Mouse (Mus musculus) urinary bladder, postnatal 14 days (tissue): ENCODE data around the gene Kcnd3.

ENCODE experiments used
- DNase-seq: peaks from one replicate; pipeline ENCODE4 v3.0.0; 2021; ENCODE audit warnings: low spot score

Kcnd3 gene

GRCm38 (mm10) chr3:105457657-105458056 is 5.5 kb downstream of the Kcnd3 start:
- no peak for DNase-seq

- no peak for DNase-seq
These were observed 14.4 kb downstream of the Kcnd3 start for GRCm38 (mm10) chr3:105466538-105466937.

DNA sequence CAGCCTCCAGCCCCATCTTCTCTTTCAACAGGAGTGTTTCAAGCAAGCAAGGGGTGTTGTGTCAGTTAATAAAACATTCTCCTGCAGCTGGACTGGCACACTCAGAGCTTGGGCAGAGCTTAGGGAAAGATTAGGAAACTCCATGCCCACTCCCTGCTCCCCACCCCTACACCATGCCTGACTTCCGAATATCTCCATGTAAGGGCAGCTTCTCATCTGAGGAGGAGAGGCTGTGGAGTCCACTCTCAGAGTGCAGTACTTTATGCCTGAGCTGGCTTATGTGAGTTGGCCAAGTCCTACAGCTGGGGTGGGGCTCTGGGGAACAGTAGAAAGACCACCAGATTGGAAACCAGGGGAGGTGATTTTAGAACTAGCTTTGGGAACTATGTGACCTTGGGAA is 20.4 kb downstream of the Kcnd3 start:
- no peak for DNase-seq

GRCm38 (mm10) chr3:105476408-105476807 is 24.3 kb downstream of the Kcnd3 start:
- DNase-seq, result no peak

- DNase-seq, result no peak
These were observed 26.7 kb downstream of the Kcnd3 start for GRCm38 (mm10) chr3:105478876-105479275.

GRCm38 (mm10) chr3:105481419-105481818 is 29.3 kb downstream of the Kcnd3 start:
- no peak for DNase-seq

- no peak for DNase-seq
These were observed 31.5 kb downstream of the Kcnd3 start for GRCm38 (mm10) chr3:105483651-105484052.

- peak; percentile 35 for DNase-seq
These were observed 35.0 kb downstream of the Kcnd3 start for GRCm38 (mm10) chr3:105487171-105487570.

- DNase-seq, result peak; percentile 63
These were observed 37.5 kb downstream of the Kcnd3 start for GRCm38 (mm10) chr3:105489607-105490006.

DNA sequence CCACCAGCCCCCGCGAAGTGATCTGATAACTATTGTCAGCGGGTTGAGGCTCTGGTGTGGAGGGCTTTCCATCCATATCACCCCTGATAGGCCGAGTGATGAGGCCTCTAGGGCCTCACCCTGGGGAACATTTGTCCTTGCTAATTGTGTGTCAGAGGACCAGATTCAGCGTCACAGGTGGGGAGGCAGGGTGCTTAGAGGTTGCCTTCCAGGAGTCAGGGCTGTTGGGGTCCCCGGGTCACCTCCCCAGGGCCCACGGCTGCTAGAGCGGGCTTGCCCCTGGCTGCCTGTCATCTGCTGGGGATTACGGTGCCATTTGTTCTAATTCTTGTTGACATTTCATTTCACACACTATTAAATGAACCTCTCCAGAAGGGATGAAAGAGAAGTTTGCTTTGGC is 42.8 kb downstream of the Kcnd3 start:
- no peak for DNase-seq

DNA sequence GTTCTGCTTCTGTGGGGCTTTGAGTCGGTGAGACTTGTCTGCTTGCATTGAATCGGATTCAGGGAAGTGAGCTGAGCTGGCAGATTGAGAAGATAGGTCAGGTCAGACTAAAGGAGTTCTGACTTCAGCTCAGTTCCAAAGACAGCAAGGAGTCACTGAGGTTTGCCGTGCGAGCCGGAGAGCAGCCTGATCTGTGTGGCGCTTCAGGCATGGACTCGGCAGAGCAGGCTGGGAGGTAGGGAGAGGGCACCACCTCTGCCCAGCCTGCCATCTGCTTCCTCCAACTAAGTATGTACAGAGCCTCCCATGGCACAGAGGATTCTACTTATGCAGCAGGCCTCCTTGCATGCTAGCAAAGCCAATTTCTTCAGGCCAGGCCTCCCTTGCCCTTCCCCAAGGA is 44.1 kb downstream of the Kcnd3 start:
- DNase-seq, result no peak

DNA sequence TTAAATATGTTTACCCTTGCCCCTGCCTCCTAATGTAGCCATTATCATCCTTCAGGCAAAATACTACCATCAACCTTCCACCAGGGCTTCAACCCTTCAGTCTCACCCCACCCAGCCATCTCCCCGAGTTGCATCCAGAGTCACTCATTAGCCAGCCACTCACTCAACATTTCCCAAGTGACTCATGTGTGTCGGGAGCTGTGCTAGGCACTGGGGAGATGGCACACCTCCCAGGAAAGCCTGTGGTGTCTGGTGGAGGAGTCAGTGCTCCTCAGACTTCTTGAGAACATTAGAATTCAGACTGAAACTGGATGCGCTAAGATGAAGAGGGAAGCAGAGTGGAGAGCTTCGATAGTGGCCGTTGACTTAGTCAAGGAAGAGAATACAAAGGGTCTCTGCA is 44.8 kb downstream of the Kcnd3 start:
- no peak for DNase-seq

DNA sequence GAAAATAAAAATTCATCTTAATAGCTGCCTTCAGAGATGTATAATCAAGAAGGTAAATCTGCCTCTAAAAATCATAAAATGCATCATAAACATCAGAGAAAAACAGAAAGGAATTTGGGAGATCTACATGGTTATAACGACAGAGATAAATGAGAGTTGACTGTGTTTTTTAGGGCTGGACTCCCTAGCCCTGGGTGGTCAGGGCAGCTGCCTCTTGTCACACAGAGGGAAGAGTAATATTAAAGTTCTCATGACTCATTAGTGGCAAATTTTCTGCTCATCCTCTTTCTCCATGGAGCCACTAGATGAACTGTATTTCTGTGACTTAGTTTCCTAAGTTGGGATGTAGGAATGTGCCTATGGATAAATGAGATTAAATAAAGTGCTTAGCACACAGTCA is 48.9 kb downstream of the Kcnd3 start:
- DNase-seq, result no peak

- DNase-seq, result peak; percentile 16
These were observed 52.1 kb downstream of the Kcnd3 start for GRCm38 (mm10) chr3:105504272-105504671.

DNA sequence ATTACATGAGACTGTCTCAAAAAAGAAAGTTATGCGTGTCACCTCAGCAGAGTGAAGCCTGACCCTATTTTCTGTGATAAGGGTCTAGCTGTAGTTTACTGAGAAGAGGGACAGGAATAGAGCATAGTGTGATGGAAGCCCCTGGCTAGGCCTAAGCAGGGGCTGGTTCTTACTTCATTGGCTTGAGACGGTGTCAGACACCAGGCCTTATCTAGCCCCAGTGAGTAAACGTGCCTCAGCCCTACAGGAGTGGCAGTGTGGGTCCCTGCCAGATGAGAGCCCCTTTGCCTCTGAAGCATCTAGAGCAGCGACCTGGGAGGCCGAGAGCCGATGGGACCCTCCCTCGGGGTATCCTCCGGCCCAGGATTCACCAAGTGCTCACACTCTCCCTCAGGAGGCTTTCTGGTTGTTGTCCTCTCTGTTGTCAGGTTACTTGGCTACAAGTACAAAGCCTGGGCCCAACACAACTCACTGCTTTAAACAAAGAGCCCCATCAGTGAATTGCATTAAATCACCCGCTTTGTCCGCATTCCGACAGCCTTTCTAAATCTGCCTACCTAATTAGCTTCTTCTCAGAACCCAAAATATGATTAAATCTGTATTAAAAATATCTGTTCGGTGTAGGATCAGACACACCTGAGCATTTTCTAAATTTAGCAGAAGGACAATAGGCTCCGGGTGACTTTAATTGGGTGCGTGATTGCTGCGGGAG is 53.2 kb downstream of the Kcnd3 start:
- DNase-seq, result no peak

DNA sequence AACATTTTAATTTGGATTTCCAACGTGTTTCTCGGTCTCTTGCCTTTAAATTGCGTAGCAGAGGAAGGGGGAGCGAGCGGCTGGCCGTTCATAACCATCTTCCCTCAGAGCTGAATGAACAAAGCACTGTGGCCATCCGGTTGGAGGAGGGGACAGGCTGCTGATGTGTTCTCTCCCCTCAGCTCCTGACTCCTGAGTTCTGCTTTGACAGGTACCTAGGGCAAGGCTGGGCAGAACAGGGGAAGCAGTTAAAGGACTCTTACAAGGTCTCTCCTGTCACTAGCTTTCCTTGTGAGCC is 53.7 kb downstream of the Kcnd3 start:
- no peak for DNase-seq

GRCm38 (mm10) chr3:105506592-105506991 is 54.5 kb downstream of the Kcnd3 start:
- no peak for DNase-seq

- no peak for DNase-seq
These were observed 57.2 kb downstream of the Kcnd3 start for GRCm38 (mm10) chr3:105509321-105509720.

- no peak for DNase-seq
These were observed 59.7 kb downstream of the Kcnd3 start for GRCm38 (mm10) chr3:105511836-105512235.

GRCm38 (mm10) chr3:105514215-105514614 is 62.1 kb downstream of the Kcnd3 start:
- DNase-seq, result no peak

DNA sequence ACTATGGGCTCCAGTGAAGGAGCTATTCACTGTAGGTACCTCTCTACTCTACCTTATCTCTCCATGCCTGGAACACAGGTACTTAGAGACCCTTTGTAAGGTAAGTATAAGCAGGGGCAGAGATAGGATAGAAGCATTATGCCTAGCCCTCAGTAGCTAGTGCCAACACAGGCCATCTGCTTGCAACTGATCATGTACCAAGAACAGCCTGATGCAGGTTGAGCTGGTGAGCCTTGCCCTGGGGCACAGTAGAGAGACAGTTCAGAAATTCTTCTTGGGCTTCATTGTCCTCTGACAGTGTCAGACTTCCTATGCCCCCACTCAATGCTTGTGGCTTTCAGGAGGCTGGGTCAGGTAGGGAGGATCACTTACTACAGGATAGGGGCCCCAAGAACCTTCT is 62.9 kb downstream of the Kcnd3 start:
- DNase-seq, result no peak

DNA sequence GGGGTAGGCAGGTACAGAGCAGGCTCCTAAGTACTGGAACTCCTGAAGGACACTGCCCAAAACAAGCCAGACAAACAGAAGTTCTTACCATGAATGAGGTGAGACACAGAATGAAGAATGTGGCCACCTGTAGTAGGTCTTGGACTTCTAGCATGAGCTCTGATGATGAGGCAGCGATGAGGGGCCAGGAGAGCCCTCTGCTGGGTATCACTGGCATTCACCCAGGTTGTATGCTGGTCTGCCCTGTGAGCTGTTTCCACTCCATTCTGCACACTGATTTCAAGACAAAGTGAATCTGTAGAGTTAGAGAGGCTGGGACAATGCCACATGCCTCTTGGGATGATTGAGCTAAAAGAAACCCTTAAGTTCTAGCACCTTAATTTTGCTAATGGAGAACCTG is 63.5 kb downstream of the Kcnd3 start:
- no peak for DNase-seq

GRCm38 (mm10) chr3:105520446-105520845 is 68.3 kb downstream of the Kcnd3 start:
- no peak for DNase-seq

DNA sequence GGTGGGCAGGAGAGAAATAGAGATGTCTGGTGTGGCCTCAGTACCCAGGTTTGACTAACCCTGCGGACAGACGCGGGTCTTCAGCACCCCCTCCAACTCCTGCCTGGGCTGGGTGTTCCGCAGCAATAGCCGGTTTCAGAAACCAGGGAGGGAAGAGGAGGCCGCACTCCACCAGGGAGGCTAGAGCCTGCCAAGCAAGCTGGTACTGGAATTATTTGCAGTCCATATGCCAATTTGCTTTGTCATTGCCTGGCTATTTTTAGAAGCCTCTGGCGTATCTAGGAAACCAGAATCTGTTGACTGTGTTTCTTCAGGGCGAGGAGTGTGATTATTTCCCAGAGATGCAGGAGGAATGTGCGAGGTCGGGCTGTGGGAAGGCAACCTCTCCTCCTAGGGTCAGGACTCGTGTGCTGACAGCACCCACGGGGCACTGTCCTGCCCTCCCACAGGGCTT is 69.1 kb downstream of the Kcnd3 start:
- peak; percentile 12 for DNase-seq

DNA sequence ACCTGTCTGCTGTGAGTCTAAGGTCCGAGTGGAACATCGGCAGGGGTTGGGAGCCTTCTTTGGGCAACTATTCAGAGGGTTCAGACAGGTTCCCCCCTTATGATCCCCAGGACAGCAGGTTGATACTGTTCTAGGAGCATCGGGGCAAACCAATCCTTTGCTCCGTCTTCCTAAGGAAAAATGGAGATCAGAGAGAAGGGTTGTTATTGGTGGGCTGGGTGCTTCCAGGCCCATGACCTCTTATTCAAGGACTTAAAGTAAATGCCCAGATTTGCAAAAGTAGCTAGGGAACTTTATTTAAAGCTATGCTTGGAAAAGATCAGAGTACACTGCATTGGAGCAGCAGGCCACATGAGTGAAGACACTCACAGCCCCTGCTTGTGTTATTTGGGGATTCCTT is 69.5 kb downstream of the Kcnd3 start:
- DNase-seq, result no peak
